Mouse (Mus musculus): ENCODE results near the gene Kcne1.

Kcne1 gene

DNA sequence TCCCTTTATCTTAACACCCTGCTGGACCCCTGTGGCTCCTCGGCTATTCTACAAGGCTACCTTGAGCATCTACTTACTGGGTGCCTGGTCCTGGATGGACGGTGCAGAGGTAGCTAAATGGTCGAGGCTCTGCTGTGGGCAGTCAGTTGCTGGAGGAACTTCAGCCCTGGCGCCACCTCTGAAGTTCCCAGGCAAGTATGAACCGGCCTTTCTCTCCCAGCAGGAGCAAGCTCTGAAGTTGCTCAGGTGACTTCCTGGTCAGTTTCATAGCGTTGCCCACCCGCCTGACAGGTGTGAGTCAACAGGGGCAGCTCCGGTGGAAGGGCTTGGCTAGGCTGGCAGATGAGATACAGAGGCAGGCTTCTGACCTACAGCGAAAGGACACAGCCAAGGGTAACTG is at the start of gene Kcne1:
Gene Kcne1 (minus strand): TSS at position 240 of the 400 bp plus-strand sequence.
- in situ Hi-C loops (cut with MboI; ENCODE audit: low pct_unique_long_range_greater_than_20kb in 1 of 2, low sequenced_read_pairs in 2 of 2, unreplicated experiment in 1 of 2) = no loop called here

DNA sequence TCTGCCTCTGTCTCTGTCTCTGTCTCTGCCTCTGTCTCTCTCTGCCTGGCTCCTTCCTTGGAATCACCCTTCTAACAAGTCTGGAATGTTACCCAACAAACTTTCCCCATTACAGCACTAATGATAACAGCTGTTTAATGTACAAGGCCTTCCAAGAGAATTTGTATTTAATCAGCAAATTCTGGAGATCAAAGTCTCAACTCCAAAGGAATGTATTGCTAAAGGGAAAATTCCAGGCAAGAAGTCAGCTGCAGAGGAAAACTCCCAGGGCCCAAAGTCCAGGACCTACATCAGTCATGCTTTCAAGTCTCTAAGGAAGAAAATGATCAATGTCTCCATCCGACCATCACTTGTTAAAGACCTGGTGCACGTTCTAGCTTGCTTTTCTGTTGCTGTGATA is 48.6 kb upstream of the Kcne1 start:
- in situ Hi-C loops (cut with MboI; ENCODE audit: low pct_unique_long_range_greater_than_20kb in 1 of 2, low sequenced_read_pairs in 2 of 2, unreplicated experiment in 1 of 2) = no loop called here

DNA sequence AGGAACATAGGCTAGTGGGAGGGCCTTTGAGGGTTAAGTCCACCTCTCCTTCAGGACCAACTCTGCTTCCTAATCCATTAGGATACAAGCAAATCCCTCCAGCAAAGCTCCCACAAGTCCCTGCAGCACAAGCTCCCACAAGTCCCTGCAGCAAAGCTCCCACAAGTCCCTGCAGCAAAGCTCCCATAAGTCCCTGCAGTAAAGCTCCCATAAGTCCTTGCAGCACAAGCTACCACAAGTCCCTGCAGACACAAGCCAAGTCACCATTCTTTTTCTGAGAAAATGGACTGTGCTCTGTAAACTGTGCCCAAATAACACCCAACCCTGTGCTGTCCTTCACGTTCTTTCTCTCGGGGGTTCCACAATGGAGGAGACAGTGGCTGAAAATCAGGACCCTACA is 44.9 kb upstream of the Kcne1 start:
- in situ Hi-C loops (cut with MboI; ENCODE audit: low pct_unique_long_range_greater_than_20kb in 1 of 2, low sequenced_read_pairs in 2 of 2, unreplicated experiment in 1 of 2) = no loop called here

DNA sequence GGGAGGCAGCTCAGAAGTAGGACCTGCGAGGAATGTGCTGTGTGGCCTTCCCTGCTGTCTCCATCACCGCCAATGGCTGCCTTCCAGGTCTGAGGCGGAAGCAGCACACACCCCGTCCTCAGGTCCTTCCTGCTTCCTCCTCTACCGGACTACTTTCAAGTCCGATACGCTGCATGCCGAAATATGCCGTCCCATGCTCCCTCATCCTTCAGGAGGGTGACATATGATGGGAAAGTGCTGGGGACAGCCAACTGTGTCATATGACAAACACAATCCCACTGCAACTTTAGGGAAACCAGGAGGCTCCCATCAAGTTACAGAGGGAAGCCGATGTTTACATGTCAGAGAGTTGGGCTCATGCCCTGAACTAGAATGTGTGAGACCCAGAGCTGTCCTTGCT is 43.8 kb upstream of the Kcne1 start:
- in situ Hi-C loops (cut with MboI; ENCODE audit: low pct_unique_long_range_greater_than_20kb in 1 of 2, low sequenced_read_pairs in 2 of 2, unreplicated experiment in 1 of 2) = no loop called here

DNA sequence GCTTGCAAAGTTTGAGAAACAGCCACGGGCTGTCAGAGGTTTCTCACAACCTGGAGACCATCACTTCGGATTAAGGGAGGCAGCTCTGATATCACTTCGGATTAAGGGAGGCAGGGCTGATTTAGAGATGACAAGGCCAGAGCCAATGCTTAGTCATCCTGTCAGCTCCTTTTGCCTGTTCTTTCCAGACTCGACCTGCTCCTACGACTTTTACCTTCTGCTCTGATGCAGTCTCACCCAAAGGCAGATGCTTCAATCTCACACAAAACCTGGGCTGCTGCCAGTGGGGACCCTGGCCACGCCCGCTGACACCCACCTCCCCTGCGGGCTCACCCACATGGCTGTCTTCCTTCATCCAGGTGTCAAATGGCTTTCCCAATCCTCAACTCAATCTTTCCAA is 42.9 kb upstream of the Kcne1 start:
- in situ Hi-C loops (cut with MboI; ENCODE audit: low pct_unique_long_range_greater_than_20kb in 1 of 2, low sequenced_read_pairs in 2 of 2, unreplicated experiment in 1 of 2) = no loop called here

DNA sequence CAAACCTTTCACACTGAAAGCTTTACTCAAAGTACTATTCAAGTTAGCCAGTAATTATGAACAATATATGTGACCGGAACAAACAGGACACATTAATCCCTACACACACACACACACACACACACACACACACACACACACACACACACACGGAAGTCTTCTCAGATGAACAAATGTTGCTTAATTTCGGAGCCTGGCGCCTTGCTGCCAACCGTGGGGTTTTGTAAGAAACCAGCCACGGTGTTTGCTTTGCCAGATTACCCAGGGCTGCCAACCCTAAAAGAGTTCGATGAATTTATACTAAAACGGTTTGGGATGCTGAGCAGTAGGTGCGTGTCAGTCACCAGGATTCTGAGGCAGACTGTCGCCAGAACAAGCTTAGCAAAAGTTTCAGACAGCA is 41.9 kb upstream of the Kcne1 start:
- in situ Hi-C loops (cut with MboI; ENCODE audit: low pct_unique_long_range_greater_than_20kb in 1 of 2, low sequenced_read_pairs in 2 of 2, unreplicated experiment in 1 of 2) = no loop called here

DNA sequence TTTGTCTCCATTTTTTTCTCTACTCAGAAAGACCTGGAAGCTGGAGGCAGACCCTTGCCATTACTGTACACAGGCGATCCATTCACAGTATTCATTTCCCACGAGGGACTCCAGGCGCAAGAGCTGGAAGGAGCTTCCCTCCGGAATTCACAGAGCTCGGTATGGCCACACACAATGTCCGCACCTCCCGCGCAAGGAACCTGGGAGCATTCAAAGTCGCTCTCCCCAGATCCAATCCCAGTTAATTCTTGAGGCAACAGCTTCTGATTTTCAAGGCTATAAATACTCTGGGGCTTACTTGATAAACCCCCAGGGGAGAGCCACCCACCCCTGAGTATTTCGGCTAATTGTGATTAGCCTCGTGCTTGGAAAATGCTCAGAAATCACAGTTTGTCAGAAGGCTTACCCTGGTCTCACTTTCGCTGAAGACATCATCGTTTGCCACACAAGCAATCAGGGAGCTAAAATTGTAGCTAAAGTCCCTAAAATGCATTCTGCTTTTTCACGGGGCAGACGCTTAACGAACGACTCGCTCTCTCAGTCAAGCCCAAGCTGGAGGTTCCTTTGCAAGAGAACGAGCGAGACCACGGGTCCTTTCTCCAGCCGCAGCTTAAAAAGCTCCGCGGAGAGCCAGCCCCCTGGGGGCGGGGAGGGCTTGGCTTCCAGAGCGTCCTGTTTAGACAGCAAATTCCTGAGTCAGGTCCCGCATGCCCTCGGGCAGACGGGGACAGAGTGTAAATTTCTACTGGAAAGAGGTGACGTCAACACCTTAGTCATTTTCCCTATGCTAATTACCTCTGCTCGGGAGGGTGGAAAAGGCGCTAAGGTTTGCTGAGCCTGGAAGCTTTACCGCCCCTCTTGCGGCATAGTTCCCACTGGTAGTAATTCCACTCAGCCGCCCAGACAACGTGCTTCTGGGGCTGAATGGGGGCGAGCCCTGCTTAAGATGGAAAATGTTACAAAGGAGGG is 40.5 kb upstream of the Kcne1 start:
- in situ Hi-C loops (cut with MboI; ENCODE audit: low pct_unique_long_range_greater_than_20kb in 1 of 2, low sequenced_read_pairs in 2 of 2, unreplicated experiment in 1 of 2) = loop anchor here in 1 of 2 experiments (5.0 kb wide), 1 partner anchor 38 kb away; no protein-coding TSS in a partner anchor

DNA sequence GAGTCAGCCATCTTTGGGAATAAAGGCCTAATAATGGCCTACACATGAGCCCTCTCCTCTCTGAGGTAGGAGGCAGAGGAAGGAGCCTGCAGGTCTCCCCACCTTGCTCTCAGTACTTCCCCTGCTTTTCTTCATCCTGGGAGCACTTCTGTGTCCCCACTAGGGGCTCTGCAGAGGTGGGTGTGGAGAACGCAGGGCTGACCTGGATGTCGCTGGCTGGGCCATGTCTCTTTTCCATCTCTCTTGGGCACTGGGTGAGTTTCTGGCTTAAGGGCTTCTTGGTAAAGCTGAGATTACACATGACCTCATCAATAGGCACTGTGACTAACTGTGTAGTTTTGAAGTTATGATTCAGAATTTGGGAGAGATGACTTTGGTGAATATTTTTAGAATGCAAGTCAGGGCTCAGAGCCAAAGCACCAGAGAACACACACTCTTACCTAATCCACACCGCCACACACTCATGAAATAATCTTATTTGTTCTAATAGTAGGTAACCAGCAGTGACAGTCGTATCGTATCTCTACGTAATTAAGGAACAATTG is 39.4 kb upstream of the Kcne1 start:
- in situ Hi-C loops (cut with MboI; ENCODE audit: low pct_unique_long_range_greater_than_20kb in 1 of 2, low sequenced_read_pairs in 2 of 2, unreplicated experiment in 1 of 2) = loop anchor here in 1 of 2 experiments (5.0 kb wide), 1 partner anchor 39 kb away; no protein-coding TSS in a partner anchor

DNA sequence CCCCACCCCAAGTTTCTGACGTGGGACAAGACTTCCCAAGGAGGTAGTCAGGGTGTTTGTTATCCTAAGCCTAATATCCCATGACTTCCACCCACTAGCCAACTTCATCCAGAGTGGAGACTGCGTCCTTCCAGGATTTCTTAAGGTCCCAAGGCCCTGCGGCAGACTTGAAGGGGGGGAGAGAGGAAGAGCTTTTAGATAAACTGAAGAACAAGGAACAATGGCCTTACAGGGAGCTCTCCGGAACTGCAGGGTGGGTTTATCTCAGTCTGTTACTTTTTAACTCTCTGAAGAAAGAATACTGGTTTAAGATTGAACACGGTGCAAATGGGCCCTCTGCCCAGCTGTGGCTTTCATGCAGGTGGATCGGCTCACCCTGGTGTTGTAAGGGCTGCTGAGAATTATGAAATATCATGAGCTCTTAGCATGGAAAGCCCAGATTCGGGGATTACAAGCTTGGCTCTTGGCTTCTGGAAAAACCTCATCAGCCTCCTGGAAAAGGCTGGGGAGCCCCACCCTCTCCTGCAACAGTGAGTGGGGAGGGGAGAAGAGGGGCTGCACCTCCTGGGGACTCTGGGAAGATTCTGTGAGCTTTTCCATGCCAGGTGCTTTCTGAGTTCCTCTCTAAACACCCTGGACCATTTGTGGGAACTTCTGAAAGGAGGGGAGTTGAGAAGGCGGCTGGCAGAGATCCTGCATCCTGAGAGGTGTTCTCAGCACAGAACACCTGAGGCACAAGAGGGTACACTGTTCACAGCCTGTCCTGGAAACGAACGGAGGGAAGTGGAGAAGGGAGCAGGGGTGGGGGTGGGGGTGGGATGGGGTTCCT is 38.7 kb upstream of the Kcne1 start:
- in situ Hi-C loops (cut with MboI; ENCODE audit: low pct_unique_long_range_greater_than_20kb in 1 of 2, low sequenced_read_pairs in 2 of 2, unreplicated experiment in 1 of 2) = loop anchor here in 1 of 2 experiments (5.0 kb wide), 1 partner anchor 39 kb away; no protein-coding TSS in a partner anchor

DNA sequence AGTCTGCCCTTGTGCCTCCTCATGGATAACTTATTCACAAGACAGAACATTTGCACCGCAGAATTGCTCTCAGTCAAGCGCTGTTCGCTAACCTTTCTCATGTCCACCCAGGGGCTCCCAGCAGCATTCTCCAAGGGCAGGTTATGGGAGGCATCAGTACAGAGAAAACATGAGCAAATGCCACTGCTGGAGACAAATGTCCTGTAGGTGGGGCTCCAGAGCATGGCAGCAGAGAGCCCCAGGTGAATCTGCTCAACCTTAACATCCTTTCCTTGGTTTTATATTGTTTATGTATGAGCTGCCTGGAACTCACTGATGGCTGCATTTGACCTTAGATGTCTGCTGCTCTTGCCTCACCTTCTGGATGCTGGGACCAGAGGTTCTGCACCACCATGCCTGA is 34.5 kb upstream of the Kcne1 start:
- in situ Hi-C loops (cut with MboI; ENCODE audit: low pct_unique_long_range_greater_than_20kb in 1 of 2, low sequenced_read_pairs in 2 of 2, unreplicated experiment in 1 of 2) = no loop called here

DNA sequence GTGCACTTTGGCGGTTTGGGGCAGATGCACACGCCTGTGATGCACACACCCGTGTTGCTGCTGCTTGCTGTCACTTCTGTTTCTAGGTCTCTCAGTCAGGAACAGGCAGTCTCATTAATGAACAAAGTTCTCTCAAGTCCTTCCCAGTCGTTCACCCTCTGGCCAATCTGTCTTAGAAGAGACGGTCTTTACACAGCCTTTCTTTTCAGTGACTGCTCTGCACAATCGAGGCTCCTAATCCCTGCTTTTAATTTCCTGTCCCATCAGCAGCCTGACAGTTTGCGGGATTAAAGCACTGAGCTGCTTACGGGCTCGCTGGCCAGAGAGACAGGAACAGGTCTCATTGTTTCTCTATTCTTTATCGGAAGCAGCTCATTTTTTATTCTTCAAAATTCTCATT is 28.4 kb upstream of the Kcne1 start:
- in situ Hi-C loops (cut with MboI; ENCODE audit: low pct_unique_long_range_greater_than_20kb in 1 of 2, low sequenced_read_pairs in 2 of 2, unreplicated experiment in 1 of 2) = loop anchor here in 1 of 2 experiments (10.0 kb wide), 1 partner anchor 57 kb away; no protein-coding TSS in a partner anchor

DNA sequence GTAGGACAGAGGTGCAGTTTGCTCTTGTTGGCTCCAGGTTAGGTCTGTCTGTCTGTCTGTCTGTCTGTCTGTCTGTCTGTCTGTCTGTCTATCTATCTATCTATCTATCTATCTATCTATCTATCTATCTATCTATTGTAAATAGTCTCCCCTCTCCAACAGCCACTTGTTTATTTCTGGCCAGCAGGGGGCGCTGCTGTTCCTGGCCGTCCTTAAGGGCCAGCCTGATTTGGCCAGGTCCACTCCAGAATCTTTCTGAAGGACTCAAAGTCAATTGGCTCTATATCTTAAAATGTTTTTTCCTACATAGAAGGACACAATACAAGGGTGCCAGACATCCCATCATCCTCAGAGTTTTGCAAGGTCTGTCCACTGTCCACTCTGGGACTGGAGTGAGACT is 25.8 kb upstream of the Kcne1 start:
- in situ Hi-C loops (cut with MboI; ENCODE audit: low pct_unique_long_range_greater_than_20kb in 1 of 2, low sequenced_read_pairs in 2 of 2, unreplicated experiment in 1 of 2) = loop anchor here in 1 of 2 experiments (10.0 kb wide), 1 partner anchor 60 kb away; no protein-coding TSS in a partner anchor

DNA sequence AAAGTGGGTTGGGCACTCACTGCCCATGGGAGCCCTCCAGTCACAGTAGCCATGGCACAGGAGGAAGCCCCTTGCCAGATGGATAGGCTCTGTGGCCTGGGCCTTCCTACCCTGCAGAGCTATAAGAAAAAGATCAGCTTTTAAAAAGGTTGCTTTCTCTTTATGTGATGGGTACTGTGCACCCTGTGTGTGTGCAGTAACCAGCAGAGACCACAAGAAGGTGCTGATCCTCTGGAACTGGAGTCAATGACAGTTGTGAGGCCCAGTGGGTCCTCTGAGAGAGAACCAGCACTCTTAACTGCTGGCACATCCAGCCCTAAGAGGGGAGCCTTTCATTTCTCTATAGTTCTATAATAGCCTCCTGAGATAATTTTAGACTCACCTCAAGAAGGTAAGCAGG is 24.1 kb upstream of the Kcne1 start:
- in situ Hi-C loops (cut with MboI; ENCODE audit: low pct_unique_long_range_greater_than_20kb in 1 of 2, low sequenced_read_pairs in 2 of 2, unreplicated experiment in 1 of 2) = loop anchor here in 1 of 2 experiments (10.0 kb wide), 1 partner anchor 61 kb away; no protein-coding TSS in a partner anchor

DNA sequence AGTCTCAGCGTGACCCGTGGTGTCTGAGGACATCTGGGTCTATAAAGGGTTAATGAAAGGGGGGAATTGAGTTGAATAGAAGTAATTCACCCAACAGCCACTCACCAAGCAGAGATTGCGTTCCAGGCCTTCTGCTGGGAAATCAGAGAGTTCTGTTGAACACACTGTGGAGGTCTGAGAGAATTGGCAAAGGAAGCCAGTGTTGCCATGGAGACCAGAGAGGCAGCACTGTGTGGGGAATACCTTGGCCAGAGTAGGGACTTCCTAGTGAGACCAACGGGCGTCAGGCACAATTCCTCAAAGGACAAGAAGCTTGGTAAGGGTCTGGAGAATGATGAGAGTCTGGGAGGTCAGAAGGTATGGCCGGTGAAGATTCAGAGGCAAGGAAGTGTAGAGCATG is 23.2 kb upstream of the Kcne1 start:
- in situ Hi-C loops (cut with MboI; ENCODE audit: low pct_unique_long_range_greater_than_20kb in 1 of 2, low sequenced_read_pairs in 2 of 2, unreplicated experiment in 1 of 2) = loop anchor here in 1 of 2 experiments (10.0 kb wide), 1 partner anchor 62 kb away; no protein-coding TSS in a partner anchor

DNA sequence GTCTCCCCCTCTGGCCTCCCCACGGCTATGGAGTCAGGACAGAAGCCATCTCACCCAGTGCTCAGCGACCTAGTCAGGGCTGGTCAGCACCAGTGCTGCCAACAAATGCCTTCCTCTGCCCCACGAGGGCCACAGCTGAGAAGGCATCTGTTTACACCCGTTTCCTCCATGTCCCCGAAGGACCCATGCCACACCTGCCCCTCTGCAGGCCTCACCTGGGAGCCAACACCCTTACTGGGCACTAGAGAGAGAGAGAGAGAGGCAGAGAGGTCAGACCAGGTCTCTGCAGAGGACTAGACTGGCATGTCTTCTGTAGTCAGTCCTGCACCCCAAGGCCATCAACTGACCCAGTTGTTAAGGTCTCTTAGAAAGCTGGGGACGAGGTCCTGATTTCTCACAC is 21.8 kb upstream of the Kcne1 start:
- in situ Hi-C loops (cut with MboI; ENCODE audit: low pct_unique_long_range_greater_than_20kb in 1 of 2, low sequenced_read_pairs in 2 of 2, unreplicated experiment in 1 of 2) = loop anchor here in 1 of 2 experiments (10.0 kb wide), 1 partner anchor 64 kb away; no protein-coding TSS in a partner anchor

DNA sequence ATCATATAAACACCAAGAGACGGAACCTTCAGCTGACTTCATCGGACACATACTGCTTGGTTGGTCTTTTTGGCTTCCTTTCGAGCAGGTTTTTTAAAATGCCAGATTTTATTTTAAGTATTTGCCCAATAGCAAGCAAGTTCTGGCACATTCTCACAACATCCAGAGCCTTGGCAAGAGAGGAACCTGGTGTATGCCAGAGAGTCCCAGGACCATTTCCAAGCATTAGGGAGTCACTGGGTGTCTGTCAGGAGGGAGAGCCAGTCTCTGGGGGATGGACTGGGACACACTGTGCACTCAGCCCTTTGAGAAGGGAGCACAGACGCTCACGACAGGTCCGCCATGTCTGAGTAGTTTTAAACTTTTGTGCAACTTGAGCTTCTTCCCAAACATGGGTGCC is 17.7 kb upstream of the Kcne1 start:
- in situ Hi-C loops (cut with MboI; ENCODE audit: low pct_unique_long_range_greater_than_20kb in 1 of 2, low sequenced_read_pairs in 2 of 2, unreplicated experiment in 1 of 2) = loop anchor here in 1 of 2 experiments (10.0 kb wide), 1 partner anchor 108 kb away; the partner anchor contains the start of gene Clic6

DNA sequence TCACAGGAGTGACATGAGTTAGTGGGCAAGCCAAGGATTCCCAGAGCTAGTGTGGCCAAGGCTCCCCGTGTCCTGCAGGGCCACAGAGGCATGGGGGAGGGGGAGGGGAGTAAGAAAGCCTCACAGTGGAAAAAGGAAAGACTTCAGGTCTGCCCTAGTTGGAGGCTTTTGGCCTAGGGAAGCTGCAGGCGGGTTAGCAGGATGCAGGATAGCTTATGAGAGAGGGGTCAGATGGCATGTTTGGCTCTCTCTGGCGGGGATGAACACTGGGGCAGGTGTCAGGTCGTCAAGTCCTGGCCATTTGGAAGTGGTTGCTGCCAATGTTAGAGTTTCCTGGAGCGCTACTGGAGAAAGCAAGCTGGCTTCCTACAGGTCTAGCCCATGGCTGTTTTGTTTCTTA is 12.4 kb upstream of the Kcne1 start:
- in situ Hi-C loops (cut with MboI; ENCODE audit: low pct_unique_long_range_greater_than_20kb in 1 of 2, low sequenced_read_pairs in 2 of 2, unreplicated experiment in 1 of 2) = loop anchor here in 1 of 2 experiments (10.0 kb wide), 1 partner anchor 113 kb away; the partner anchor contains the start of gene Clic6

DNA sequence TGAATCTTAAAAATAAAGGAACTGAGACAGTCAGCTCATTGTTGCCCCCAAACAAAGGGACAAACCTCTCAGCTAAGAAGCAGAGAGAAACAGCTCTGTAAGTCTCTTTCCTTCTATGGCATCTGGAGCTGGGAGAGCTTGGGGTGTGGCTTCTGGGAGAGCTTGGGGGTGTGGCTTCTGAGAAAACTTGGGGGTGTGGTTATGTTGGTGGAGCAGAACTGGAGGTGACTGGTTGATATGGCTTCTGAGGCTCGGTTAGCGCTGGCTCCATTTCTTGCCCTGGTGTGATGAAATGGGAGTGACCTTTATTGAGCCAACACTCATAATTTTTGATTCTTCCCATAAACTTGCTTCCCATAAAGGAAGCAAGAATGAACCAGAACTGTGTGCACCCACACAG is 10.0 kb upstream of the Kcne1 start:
- in situ Hi-C loops (cut with MboI; ENCODE audit: low pct_unique_long_range_greater_than_20kb in 1 of 2, low sequenced_read_pairs in 2 of 2, unreplicated experiment in 1 of 2) = no loop called here
